Mouse (Mus musculus) forebrain, embryonic 14.5 days (tissue): ENCODE results near the gene Mrpl14. TPM values are rescaled to one million over a fixed set of nuclear protein-coding genes. Genes with fewer than 3 reads are reported as not detected.

Source experiments
- ATAC-seq: fragments of 200-750 bp; cut with Nextera tagmentation; 2 replicates; pipeline ENCODE4 v1.8.0; 2017; ENCODE audit warnings: mild to moderate bottlenecking, moderate library complexity
- DNase-seq: peaks from one replicate; pipeline ENCODE4 v3.0.0-alpha.2; 2015; ENCODE audit warnings: low spot score
- H3K27ac ChIP-seq: fragments of 300-500 bp; sonication (generic); 2 replicates; pipeline ENCODE4 v1.5.1; 2014; ENCODE audit warnings: low read depth, mild to moderate bottlenecking, control low read depth, low read length, moderate library complexity
- H3K27me3 ChIP-seq: fragments of 300-500 bp; sonication (generic); replicated peaks from 2 replicates; pipeline ENCODE4 v1.6.1; 2014; ENCODE audit warnings: low read length, control low read depth, mixed read lengths; ENCODE audit not compliant: control insufficient read depth, insufficient read depth
- H3K36me3 ChIP-seq: fragments of 300-500 bp; sonication (generic); 2 replicates; pipeline ENCODE4 v1.6.1; 2014; ENCODE audit warnings: low read length, control low read depth; ENCODE audit not compliant: control insufficient read depth, insufficient read depth
- H3K4me1 ChIP-seq: fragments of 300-500 bp; sonication (generic); 2 replicates; pipeline ENCODE4 v1.6.1; 2014; ENCODE audit warnings: antibody characterized with exemption, low read length, control low read depth; ENCODE audit not compliant: control insufficient read depth, insufficient read depth
- H3K4me2 ChIP-seq: fragments of 300-500 bp; sonication (generic); 2 replicates; pipeline ENCODE4 v1.6.1; 2014; ENCODE audit warnings: mild to moderate bottlenecking, control low read depth, low read length
- H3K4me3 ChIP-seq: fragments of 300-500 bp; sonication (generic); 2 replicates; pipeline ENCODE4 v1.5.1; 2014; ENCODE audit warnings: low read depth, low read length, control low read depth
- H3K9ac ChIP-seq: fragments of 300-500 bp; sonication (generic); 2 replicates; pipeline ENCODE4 v1.6.1; 2014; ENCODE audit warnings: mild to moderate bottlenecking, low read length, control low read depth, moderate library complexity
- H3K9me3 ChIP-seq: fragments of 300-500 bp; sonication (generic); replicated peaks from 2 replicates; pipeline ENCODE4 v1.6.1; 2016; ENCODE audit warnings: low read length, control low read depth, mixed read lengths; ENCODE audit not compliant: control insufficient read depth
- WGBS: fragments of 180-500 bp; shearing (Covaris S2); extraction: QIAGEN DNeasy Blood & Tissue Kit; methylation state at CpG from one replicate; pipeline ENCODE4 v1.1.7; 2014; 5-methylcytosine and 5-hydroxymethylcytosine counted together
- polyA plus RNA-seq: library from polyadenylated mRNA; unstranded; fragments of >200 nt; fragmentation: Nextera tagmentation; extraction: Ambion mirVana; gene quantifications from 2 replicates; pipeline ENCODE4 v1.2.1, GENCODE M21; 2014

The Mrpl14 gene
- polyA plus RNA-seq, 1 experiment from 2014 or later = 151 TPM

DNA sequence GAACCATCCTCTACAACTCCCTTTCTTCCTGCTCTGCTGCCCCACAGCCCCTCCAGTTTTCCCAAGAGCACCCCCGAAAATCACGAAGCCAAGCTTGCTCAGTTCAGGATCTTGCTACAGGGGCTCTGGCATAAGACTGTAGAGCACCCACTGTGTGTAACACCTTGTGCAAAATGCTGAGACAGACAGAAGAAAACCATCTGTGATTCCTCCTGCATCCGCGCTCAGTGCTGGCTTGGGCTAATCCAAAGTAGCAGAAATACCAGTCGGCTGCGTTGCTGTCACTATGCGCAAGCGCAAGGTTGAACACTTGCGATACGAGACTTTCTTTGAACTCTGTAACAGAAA, 38.4 kb downstream of the Mrpl14 start:
- 0 out of 2 replicates have a peak, but pooled peaks have one; percentile 21 for ATAC-seq
- H3K9ac ChIP-seq = no peak overlapping the region
- no peak for DNase-seq

DNA sequence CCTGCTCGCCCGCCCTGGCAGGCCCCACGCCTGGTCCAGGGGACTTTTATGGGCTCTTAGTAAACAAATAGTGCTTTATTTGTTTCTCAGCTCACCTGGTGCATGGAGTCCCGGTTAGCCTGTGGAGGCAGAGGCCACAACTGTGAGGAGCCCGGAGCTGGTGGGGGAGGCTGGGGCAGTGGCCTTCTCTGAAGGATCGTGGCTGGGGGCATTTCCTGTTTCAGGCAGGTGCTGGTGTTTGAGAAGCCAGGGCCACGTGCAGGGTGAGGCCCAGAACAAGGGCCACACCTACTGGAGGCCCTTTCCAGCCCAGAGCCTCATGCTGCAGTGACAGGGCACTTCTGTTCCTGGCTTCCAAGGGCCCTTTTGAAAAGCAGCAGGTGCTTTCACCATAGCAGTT, 40.1 kb downstream of the Mrpl14 start:
- no peak for DNase-seq
- H3K36me3 ChIP-seq = no peaks in the 10 kb centered on the region
- no peaks in the 10 kb centered on the region for H3K27me3 ChIP-seq
- H3K9ac ChIP-seq = no peak overlapping the region
- H3K4me2 ChIP-seq = no peak overlapping the region
- 72% methylated on average over 7 of the region's 7 CpGs for WGBS
- H3K4me3 ChIP-seq = no peak overlapping the region
- no peak overlapping the region for H3K27ac ChIP-seq
- H3K9me3 ChIP-seq = no peaks in the 10 kb centered on the region
- peaks cover 4% of the 10 kb centered on the region; the same call in 1 of the 2 replicates for H3K4me1 ChIP-seq
- ATAC-seq = no peak

More for the DNA sequence above, 38.4 kb downstream of the Mrpl14 start:
- H3K27ac ChIP-seq = no peak overlapping the region
- H3K9me3 ChIP-seq = no peaks in the 10 kb centered on the region
- H3K4me3 ChIP-seq = peak overlapping the region; percentile 46; the same call in 1 of the 2 replicates
- WGBS = 86% methylated on average over 10 of the region's 10 CpGs
- no peaks in the 10 kb centered on the region for H3K36me3 ChIP-seq
- H3K4me2 ChIP-seq = no peak overlapping the region
- H3K4me1 ChIP-seq = peaks cover 4% of the 10 kb centered on the region; the same call in 1 of the 2 replicates
- no peaks in the 10 kb centered on the region for H3K27me3 ChIP-seq

DNA sequence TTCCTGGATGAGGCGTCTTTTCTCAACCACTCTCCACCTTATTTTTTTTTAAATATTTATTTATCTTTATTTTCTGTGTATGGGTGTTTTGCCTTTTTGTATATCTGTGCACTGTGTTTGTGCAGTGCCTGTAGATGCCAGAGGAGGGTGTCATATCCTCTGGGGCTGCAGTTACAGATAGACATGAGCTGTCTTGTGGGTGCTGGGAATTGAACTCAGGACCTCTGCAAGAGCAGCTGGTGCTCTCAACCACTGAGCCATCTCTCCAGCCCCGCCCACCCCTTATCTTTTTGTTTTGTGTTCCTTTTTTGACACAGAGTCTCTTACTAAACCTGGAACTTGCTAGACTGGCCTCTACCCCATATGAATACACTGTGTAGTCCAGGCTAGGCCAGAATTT, 41.4 kb downstream of the Mrpl14 start:
- H3K36me3 ChIP-seq = no peaks in the 10 kb centered on the region
- 82% methylated on average over 2 of the region's 2 CpGs for WGBS
- ATAC-seq (no peak), DNase-seq (no peak)
- H3K9ac ChIP-seq = no peak overlapping the region
- no peaks in the 10 kb centered on the region for H3K9me3 ChIP-seq
- H3K27ac ChIP-seq = no peak overlapping the region
- no peak overlapping the region for H3K4me2 ChIP-seq
- peaks cover 4% of the 10 kb centered on the region; the same call in 1 of the 2 replicates for H3K4me1 ChIP-seq
- no peaks in the 10 kb centered on the region for H3K27me3 ChIP-seq
- no peak overlapping the region for H3K4me3 ChIP-seq

DNA sequence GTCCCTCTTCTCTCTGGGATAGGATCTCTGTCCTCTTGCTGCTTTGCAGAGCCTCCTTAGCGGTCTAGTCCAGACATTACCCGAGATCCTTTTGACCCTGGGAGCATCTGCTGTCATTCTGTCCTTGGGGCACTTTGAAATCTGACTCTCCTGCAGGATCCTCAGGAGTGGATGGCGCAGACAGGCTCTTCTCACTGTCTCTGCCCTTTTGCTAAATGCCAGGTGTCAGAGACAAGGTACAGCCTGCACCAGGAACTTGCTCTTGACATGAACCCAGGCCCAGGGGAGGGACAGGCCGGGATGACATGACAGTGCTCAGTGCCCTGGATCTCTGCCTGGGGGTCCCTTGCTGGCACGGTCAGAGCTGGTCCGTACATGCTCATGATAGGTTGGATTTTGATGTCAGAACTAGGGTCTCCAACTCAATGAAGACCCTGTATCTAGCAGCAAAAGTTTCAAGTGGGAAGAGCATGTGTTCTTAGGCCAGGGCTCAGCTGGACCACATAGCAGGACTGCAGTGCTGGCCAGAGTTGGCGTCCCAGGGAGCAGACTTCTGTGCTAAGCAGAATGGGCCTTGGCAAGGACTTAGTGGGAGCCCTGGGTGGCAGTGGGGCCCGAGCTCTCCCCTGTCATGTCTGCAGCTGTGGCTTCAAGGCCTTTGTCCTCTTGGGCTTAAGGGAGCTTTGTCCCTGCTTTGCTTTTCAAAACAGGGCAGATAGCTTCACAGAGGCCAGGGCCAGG, 42.0 kb downstream of the Mrpl14 start:
- H3K4me1 ChIP-seq = peaks cover 3% of the 10 kb centered on the region
- H3K4me2 ChIP-seq = no peak overlapping the region
- DNase-seq (no peak), ATAC-seq (no peak)
- 67% methylated on average over 8 of the region's 8 CpGs for WGBS
- H3K36me3 ChIP-seq = no peaks in the 10 kb centered on the region
- H3K9ac ChIP-seq = no peak overlapping the region
- H3K27ac ChIP-seq = no peak overlapping the region
- H3K9me3 ChIP-seq = no peaks in the 10 kb centered on the region
- no peaks in the 10 kb centered on the region for H3K27me3 ChIP-seq
- H3K4me3 ChIP-seq = no peak overlapping the region

DNA sequence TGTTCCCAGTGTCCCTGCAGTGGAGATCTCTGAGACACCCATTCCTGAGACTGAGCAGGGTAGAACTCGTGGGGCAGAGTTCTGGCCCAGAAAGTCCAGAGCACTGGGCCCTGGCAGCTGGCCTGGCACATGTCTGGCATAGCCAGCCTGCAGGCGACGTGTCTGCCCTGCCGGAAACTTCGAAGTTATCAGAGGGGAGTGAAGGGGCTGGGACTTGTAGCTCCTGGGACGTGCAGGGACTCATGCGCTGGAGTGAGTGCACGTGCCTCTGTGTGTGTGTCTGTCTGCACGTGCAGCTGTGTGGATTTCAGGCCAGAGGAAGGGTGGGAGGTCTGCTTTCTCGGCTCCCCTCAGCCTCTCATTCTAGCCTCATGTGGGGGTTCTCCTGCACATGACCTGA, 43.3 kb downstream of the Mrpl14 start:
- H3K4me1 ChIP-seq = peaks cover 12% of the 10 kb centered on the region
- H3K27me3 ChIP-seq = no peaks in the 10 kb centered on the region
- no peak overlapping the region for H3K27ac ChIP-seq
- no peaks in the 10 kb centered on the region for H3K36me3 ChIP-seq
- 57% methylated on average over 10 of the region's 10 CpGs for WGBS
- DNase-seq (no peak), ATAC-seq (no peak)
- H3K9me3 ChIP-seq = no peaks in the 10 kb centered on the region
- H3K9ac ChIP-seq = no peak overlapping the region
- no peak overlapping the region for H3K4me3 ChIP-seq
- H3K4me2 ChIP-seq = no peak overlapping the region

DNA sequence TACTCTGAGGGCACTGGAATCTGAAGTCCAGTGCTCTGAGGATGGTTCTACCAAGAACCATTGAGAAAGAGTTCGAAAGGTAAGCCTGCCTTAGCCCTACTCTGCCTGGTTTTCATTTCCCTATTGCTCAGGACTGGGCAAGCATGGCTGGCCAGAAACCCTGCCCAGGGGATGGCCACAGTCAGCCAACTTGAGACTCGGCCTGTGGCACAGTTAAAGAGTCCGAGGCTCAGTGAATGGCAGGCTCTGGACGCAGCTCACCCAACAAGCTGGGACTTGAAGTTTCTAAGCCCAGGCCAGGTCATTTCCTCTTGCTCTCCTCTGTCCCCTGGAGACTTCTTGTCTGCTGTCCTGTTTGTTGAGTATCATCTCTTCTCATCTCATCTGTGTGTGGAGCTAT, 44.6 kb downstream of the Mrpl14 start:
- ATAC-seq (no peak), DNase-seq (no peak)
- Histone ChIP-seq H3K4me3 (no peak overlapping the region), H3K27ac (no peak overlapping the region), H3K4me1 (peaks cover 24% of the 10 kb centered on the region), H3K4me2 (no peak overlapping the region), H3K9ac (no peak overlapping the region), H3K27me3 (no peaks in the 10 kb centered on the region), H3K9me3 (no peaks in the 10 kb centered on the region), H3K36me3 (no peaks in the 10 kb centered on the region)
- 90% methylated on average over 4 of the region's 4 CpGs for WGBS

DNA sequence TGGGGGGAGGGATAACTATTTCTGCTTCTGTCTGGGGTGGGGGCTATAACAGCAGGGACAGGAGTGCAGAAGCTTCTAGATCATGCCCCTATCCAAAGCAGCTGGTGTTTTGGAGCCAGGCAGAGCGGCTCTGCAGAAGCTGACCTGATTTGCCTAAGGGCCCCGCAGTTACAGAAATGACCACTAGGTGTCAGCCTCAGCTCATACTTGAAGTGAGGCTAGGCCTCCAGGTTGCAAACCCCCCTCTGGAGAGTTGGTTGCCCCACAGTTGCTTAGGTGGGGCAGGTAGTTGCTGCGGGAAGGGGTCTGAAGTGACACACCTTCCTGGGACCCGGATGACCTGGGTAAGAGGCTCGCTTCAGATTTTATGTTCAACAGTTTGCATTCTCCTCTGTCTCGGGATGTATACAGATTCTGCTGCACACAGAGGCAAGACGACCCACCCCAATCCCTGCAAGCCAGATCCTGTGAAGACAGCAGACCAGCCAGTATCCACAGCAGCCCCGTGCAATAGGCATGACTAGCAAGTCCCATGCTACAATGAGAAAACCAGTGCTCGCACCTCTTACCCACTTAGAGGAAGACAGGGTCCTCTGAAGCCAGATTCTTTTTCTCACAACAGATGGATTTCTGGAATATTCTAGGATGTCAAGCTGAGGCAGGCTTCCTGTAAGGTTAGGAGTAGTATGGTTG, 45.2 kb downstream of the Mrpl14 start:
- 18% methylated on average over 9 of the region's 9 CpGs for WGBS
- peaks cover 29% of the 10 kb centered on the region for H3K4me1 ChIP-seq
- H3K9me3 ChIP-seq = no peaks in the 10 kb centered on the region
- no peak overlapping the region for H3K9ac ChIP-seq
- H3K27me3 ChIP-seq = no peaks in the 10 kb centered on the region
- H3K36me3 ChIP-seq = no peaks in the 10 kb centered on the region
- no peak overlapping the region for H3K4me2 ChIP-seq
- no peak overlapping the region for H3K27ac ChIP-seq
- DNase-seq (peak; percentile 92), ATAC-seq (0 out of 2 replicates have a peak, but pooled peaks have one; percentile 13)
- H3K4me3 ChIP-seq = no peak overlapping the region

DNA sequence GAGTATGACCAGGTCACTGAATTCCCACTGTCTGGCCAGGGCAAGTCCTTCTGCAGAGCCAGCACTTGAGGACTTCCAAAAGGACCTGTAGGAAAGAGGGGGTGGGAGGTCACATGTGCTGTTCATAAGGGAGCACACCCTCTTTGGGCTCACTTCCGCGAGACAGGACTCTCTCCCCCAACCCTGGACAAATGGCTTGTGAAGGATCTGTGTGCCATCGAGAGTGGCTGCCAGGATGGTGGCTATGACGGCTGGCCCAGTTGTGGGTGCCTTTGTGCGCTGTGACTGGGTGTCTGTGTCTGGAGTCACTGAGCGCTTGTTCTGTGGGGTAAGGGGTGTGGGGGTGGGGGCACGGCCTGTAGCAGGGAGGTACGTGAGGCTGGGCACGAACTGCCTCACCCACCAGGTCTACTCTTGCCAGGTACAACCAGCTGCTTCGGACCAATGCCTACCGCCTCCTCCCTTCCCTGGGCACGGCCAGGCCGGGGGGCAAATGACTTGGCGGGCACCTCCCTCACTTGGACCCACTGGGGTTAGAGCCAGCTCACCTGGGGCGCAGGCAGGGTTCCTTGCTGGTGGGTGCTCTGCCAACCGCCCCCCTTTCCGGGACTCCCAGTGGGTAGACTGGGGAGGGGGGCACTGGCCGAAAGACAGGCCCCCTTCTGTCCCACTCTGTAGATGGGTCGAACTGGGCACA, 47.1 kb downstream of the Mrpl14 start:
- Histone ChIP-seq H3K4me2 (peak overlapping the region; percentile 78), H3K4me3 (peak overlapping the region; percentile 30), H3K9me3 (no peaks in the 10 kb centered on the region), H3K9ac (peak overlapping the region; percentile 55), H3K27ac (no peak overlapping the region), H3K4me1 (peaks cover 35% of the 10 kb centered on the region), H3K36me3 (no peaks in the 10 kb centered on the region), H3K27me3 (no peaks in the 10 kb centered on the region)
- peak; percentile 23 for DNase-seq
- WGBS = 28% methylated on average over 19 of the region's 19 CpGs
- ATAC-seq = peak; percentile 1
